Mouse (Mus musculus) testis, adult 2 months (tissue): Measurements from ENCODE around the gene Gls2.

ENCODE experiments used
- CTCF ChIP-seq: fragments of 200-500 bp; IDR thresholded peaks from 2 replicates; pipeline ENCODE4 v1.5.1; 2012; ENCODE audit warnings: low read depth, mild to moderate bottlenecking, inconsistent platforms, low read length, moderate library complexity; ENCODE audit not compliant: control insufficient read depth, insufficient read depth, insufficient replicate concordance
- POLR2A ChIP-seq: fragments of 200-500 bp; IDR thresholded peaks from 2 replicates; pipeline ENCODE4 v1.6.1; 2012; ENCODE audit warnings: low read depth, mild to moderate bottlenecking, inconsistent platforms, low read length, moderate library complexity; ENCODE audit not compliant: control insufficient read depth

- TF ChIP-seq CTCF (no peak), POLR2A (no peak)
Measured at GRCm38 (mm10) chr10:128144961-128145360, 49.3 kb upstream of the Gls2 start.
